Mouse (Mus musculus): ENCODE measurements around the gene Cpeb4.

Cpeb4 gene

GRCm38 (mm10) chr11:31981830-31982229, 109.8 kb downstream of the Cpeb4 start:
- 89% methylated on average over 7 of the region's 7 CpGs for WGBS

GRCm38 (mm10) chr11:31982247-31982943, 110.4 kb downstream of the Cpeb4 start:
- 90% methylated on average over 13 of the region's 13 CpGs for WGBS

- WGBS: 59% methylated on average over 2 of the region's 2 CpGs
Measured at GRCm38 (mm10) chr11:31984786-31985185, 112.8 kb downstream of the Cpeb4 start.

Data from cerebral cortex, adult 2 months (tissue).